Mouse (Mus musculus): ENCODE results near the gene Psd. TPM values are rescaled to one million over a fixed set of nuclear protein-coding genes. Genes with fewer than 3 reads are reported as not detected.

The Psd gene
- polyA plus RNA-seq, 1 experiment = 659 TPM

- no peak for DNase-seq (ENCODE audit: extremely low spot score in 1 of 2, low spot score in 1 of 2)
Measured at GRCm38 (mm10) chr19:46322144-46322995, 4.6 kb downstream of the Psd start.

- DNase-seq (ENCODE audit: extremely low spot score in 1 of 2, low spot score in 1 of 2) = no peak
Measured at GRCm38 (mm10) chr19:46321101-46321943, 5.6 kb downstream of the Psd start.

GRCm38 (mm10) chr19:46320076-46320785 is 6.7 kb downstream of the Psd start:
- peak in 1 of 2 experiments; percentile 0 for DNase-seq (ENCODE audit: extremely low spot score in 1 of 2, low spot score in 1 of 2)

- DNase-seq (ENCODE audit: extremely low spot score in 1 of 2, low spot score in 1 of 2) = peak; percentile 91 to 97
Measured at GRCm38 (mm10) chr19:46318586-46319378, 8.2 kb downstream of the Psd start.

GRCm38 (mm10) chr19:46318031-46318471 is 8.9 kb downstream of the Psd start:
- peak in 1 of 2 experiments; percentile 60 for DNase-seq (ENCODE audit: extremely low spot score in 1 of 2, low spot score in 1 of 2)

GRCm38 (mm10) chr19:46317546-46317885 is 9.4 kb downstream of the Psd start:
- peak in 1 of 2 experiments; percentile 12 for DNase-seq (ENCODE audit: extremely low spot score in 1 of 2, low spot score in 1 of 2)

GRCm38 (mm10) chr19:46316846-46317545 is 10.0 kb downstream of the Psd start:
- peak in 1 of 2 experiments; percentile 85 for DNase-seq (ENCODE audit: extremely low spot score in 1 of 2, low spot score in 1 of 2)

GRCm38 (mm10) chr19:46315752-46316610 is 11.0 kb downstream of the Psd start:
- peak in 1 of 2 experiments; percentile 32 for DNase-seq (ENCODE audit: extremely low spot score in 1 of 2, low spot score in 1 of 2)

- peak in 1 of 2 experiments; percentile 33 for DNase-seq (ENCODE audit: extremely low spot score in 1 of 2, low spot score in 1 of 2)
Measured at GRCm38 (mm10) chr19:46314872-46315742, 11.8 kb downstream of the Psd start.

- peak in 1 of 2 experiments; percentile 7 for DNase-seq (ENCODE audit: extremely low spot score in 1 of 2, low spot score in 1 of 2)
Measured at GRCm38 (mm10) chr19:46314151-46314601, 12.8 kb downstream of the Psd start.

GRCm38 (mm10) chr19:46313591-46313990 is 13.4 kb downstream of the Psd start:
- peak in 1 of 2 experiments; percentile 1 for DNase-seq (ENCODE audit: extremely low spot score in 1 of 2, low spot score in 1 of 2)

GRCm38 (mm10) chr19:46313116-46313515 is 13.8 kb downstream of the Psd start:
- DNase-seq (ENCODE audit: extremely low spot score in 1 of 2, low spot score in 1 of 2) = no peak

GRCm38 (mm10) chr19:46312566-46312965 is 14.4 kb downstream of the Psd start:
- no peak for DNase-seq (ENCODE audit: extremely low spot score in 1 of 2, low spot score in 1 of 2)

GRCm38 (mm10) chr19:46311341-46311740 is 15.6 kb downstream of the Psd start:
- DNase-seq (ENCODE audit: extremely low spot score in 1 of 2, low spot score in 1 of 2) = no peak

- DNase-seq (ENCODE audit: extremely low spot score in 1 of 2, low spot score in 1 of 2) = no peak
Measured at GRCm38 (mm10) chr19:46310312-46310865, 16.6 kb downstream of the Psd start.

- DNase-seq (ENCODE audit: extremely low spot score in 1 of 2, low spot score in 1 of 2) = no peak
Measured at GRCm38 (mm10) chr19:46309651-46310305, 17.2 kb downstream of the Psd start.
